Mouse (Mus musculus) kidney, adult 18-20 months (tissue): Measurements from ENCODE around the gene Brinp2.

ENCODE experiments used
- DNase-seq: peaks from one replicate; pipeline ENCODE4 v3.0.0; 2021

Gene Brinp2

DNA sequence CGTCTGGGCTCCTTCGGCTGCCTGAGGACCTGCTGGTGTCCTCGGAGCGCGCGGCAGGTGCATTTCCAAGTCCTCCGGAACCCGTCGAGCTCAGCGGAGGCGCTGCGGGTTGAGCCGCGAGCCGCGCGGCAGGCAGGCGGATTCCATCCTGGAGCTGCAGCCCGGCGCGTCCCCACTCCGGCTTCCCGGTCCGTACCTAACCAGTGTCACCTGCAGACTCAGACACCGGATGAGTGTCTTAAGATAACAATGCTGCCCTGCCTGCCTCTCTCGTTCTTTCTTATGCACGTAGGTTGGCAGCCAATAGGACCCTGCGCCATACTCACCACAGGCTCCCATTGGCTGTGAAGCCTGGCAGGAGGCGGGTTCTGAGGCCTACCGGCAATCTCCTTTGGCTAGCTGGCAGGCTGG lies at the start of gene Brinp2:
TSS of gene Brinp2 (minus strand) at position 276 of the 411 bp plus-strand sequence.
- peak; percentile 74 for DNase-seq

DNA sequence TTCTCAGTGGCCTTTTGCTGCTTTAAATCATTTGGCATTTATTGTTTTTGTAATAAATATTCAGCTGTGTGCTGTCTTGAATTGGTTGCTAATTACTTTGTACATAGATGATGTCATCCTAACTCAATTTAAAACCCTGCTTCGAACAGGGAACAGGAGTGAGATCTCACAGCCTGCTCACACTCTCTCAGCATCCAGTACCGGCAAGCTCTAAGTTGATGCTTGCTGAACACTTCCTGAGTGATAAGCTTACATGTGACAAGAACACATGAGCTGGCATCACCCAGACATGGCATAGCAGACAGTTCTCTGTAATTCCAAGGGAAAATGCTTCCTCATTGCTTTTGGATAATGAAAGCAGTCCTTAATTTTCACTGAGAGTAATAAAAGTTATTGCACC lies 44.8 kb upstream of the Brinp2 start:
- DNase-seq, result no peak

- DNase-seq, result no peak
Measured at GRCm38 (mm10) chr1:158397058-158397457, 40.9 kb upstream of the Brinp2 start.

- DNase-seq, result no peak
Measured at GRCm38 (mm10) chr1:158390693-158391092, 34.6 kb upstream of the Brinp2 start.

DNA sequence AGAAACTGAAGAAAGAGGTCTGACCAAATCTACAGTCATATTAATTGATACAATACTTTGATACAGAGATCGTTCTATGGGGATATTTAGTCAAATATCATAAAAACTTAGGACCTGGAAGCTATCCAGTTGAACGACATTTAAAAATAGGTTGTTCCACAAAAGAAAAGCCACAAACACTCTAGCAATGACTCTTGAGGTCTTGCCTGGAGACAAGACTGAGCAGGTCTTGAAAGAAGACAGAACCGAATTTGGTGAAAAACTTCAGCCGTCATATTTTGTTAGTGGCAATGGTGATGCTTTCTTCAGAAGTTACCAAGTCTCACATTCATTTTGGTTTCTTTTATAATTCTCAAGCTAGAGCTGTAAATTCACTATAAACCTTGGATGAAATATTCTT lies 32.9 kb upstream of the Brinp2 start:
- no peak for DNase-seq

DNA sequence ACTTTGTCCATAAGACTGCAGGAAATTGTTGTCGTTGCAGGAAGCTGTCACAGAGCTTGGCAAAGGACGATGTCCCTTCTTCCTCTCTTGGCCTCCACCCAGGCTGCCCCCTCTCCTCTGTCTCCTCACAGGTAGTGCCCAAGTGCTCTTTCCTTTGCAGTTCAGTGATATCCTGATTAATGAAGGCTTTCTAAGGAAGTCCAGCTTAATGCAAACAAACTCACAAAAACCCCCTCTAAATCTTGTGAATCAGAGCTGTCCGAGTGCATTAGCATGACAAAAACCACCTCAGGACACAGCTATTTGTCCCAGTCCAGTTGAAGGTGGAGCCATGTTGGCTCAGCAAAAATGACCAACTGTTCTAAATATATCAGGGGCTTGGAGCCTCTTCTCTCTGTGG lies 30.7 kb upstream of the Brinp2 start:
- DNase-seq, result no peak

- no peak for DNase-seq
Measured at GRCm38 (mm10) chr1:158385311-158385710, 29.2 kb upstream of the Brinp2 start.

GRCm38 (mm10) chr1:158383210-158383609 lies 27.1 kb upstream of the Brinp2 start:
- no peak for DNase-seq

DNA sequence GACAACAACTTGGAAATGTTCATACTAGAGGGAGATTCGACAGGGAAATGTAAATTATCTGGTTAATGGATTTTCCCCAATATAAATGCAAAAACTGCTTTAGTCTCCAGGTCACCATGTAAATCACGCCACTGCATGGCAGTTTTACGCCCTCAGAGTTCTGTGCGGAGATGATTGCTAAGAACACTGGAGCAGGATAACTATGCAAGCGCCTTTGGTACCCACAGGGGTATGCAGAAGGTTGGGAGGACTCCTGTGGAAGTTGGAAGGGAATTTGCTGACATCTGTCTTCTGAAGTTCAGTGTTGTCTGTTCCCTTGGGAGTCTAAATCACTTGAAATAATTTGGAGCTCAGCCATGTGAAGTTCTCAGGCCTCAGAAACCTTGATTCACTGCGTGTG lies 26.2 kb upstream of the Brinp2 start:
- no peak for DNase-seq

DNA sequence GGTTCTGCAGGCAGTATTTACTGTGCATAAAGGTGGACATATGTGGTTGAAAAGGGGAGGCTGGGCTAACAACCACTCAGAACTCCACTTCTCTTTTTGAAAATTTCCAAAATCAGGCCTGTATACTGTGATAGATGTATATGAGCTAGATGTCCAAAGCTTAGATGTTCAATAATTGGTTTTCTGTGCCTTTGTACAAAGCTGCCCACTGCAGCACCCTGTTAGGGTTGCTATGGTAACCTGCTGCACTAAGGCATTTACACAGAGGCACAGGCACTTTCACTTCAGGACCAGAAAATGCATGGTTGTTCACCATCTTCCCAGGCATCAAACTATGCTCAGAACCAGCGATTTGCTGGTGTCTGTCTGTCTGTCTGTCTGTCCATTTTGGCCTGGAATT lies 8.3 kb upstream of the Brinp2 start:
- DNase-seq, result no peak

- no peak for DNase-seq
Measured at GRCm38 (mm10) chr1:158362292-158363101, 6.4 kb upstream of the Brinp2 start.

DNA sequence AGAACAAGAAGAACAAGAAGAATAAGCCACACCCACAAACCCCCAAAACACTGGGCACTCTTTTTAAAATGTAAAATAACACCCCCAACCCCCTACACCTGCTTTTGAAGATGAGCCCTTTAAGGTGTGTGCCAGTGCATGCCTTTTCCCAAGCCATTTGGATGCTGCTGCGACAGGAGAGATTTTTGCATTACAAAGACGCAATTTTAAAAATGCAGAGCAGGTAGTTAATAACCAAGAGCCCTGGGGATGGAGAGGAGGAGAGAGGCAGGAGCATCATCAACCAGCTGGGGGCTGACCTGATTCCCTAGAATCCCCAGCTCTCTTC lies 5.8 kb upstream of the Brinp2 start, which contains the start of gene Astn1:
TSS of gene Astn1 (plus strand) at position 310 of the 328 bp plus-strand sequence.
- no peak for DNase-seq

- peak; percentile 6 for DNase-seq
Measured at GRCm38 (mm10) chr1:158355177-158356050, 712 bp downstream of the Brinp2 start.

DNA sequence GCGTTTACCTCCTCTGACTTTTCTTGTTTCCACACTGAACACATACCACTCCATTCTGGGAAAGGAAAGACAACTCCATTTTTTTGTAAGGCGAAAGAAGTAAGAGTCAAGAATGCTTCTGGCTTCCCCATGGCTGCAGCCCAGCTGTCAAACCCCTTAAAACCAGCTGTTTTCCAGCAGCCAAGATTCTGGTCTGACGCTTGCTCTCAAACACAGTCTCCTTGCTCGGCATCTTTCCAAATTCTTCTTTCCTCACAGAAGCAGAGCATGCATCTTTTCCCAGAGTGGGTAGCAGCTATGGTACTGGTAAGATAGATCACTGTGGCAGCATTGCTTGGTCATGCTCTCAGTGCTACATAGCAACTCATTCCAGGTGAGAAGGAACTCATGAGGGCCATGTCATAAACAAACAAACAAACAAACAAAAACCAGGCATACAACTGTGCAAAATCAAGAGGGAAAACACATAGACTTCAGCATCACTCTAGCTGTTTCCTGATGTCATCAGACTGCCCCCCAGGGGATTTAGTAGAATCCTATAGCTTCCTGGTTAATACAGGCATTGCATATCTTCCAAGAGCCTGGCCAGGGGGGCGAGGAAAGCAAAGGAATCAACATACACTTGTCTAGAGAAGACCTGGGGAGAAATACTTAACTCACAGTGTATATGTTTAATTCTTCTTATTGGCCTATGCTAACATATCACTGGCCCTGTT lies 2.3 kb downstream of the Brinp2 start:
- DNase-seq, result no peak

GRCm38 (mm10) chr1:158343243-158343714 lies 12.8 kb downstream of the Brinp2 start:
- DNase-seq, result no peak

GRCm38 (mm10) chr1:158328839-158329238 lies 27.3 kb downstream of the Brinp2 start:
- DNase-seq, result no peak

DNA sequence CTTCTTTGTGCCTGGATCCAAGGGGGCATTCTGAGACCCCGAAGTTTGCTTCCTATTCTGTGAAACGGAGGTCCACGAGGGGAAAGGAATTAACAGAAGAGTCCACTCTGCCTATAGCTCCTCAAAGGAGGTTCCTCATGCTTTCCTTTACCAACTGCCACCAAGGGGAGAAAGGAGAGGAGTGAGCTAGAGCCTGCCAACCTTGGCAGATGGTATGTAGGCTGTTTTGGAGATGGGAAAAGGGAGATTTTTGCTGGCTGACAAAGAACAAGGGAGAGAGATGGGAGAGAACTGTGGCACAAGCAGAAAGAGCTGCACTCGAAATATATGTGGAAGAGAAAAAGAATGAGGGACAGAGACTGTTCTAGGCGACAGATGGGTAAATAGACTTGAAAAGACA lies 28.0 kb downstream of the Brinp2 start:
- DNase-seq, result no peak

DNA sequence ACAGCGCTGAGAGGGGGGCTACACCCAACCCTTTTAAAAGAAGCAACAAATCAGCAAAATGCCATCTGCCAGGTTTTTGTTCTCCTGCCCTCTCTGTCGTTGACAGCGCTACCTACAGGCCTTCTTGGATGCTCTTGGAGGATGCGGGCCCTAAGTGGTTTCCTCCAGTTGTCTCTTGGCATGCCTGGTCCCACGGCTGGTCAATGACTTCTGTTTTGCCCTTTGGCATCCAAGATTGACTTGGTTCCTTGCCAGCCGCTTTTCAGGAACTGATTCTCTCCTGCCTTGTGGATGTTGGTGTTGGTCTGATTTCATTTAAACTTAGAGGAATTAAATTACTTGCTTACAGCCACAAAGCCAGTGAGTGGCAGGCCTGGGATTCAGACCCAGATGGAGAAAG lies 32.8 kb downstream of the Brinp2 start:
- no peak for DNase-seq

GRCm38 (mm10) chr1:158310426-158311156 lies 45.5 kb downstream of the Brinp2 start:
- no peak for DNase-seq

- no peak for DNase-seq
Measured at GRCm38 (mm10) chr1:158297042-158297441, 59.1 kb downstream of the Brinp2 start.

DNA sequence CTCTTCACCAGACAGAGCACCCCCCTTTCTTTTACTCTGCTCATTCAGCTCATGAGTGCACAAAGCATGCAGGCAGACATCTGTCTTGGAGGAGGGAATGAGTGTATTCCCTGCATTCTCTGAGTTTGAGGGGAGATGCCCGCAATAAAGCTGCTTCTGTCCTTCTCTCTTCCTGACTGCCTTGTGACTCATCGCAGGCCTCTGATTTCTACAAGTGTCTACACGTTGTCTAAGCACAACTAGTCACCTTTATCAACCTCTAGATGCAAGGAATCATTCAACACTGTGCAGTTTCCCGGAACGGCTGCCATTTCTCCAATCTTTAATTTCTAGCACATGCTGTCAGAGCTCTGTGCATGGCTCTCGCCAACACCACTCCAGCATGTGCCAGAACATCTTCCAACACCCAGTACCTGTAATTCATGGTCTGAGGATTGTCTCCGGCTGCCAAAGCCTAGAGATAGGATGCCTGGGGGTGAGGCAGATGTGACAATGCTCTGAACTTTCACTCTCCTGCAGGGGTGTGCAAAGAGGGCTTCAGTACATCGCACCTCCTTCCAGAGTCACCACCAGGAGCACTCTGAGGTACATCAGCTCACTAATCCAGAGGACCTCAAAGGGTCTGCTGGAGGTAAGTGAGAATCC lies 59.7 kb downstream of the Brinp2 start:
- DNase-seq, result no peak

DNA sequence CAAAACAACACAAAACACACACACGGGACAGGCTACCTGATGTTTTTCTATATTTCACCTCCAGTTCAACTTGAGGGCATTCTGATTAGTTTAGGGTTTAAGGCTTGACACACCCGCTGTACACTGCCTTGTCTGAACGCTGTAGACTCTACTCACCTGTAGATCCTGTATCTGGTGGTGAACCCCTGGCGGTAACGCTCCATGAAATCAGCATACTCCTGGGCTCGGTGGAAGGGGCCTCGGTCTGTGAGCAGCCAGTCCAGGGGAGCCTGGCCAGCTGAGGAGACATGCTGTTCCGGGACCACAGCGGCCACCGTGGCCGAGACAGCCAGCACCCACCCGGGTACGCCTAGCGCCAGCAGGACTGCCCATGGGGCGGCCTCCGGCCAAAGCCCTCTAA lies 60.9 kb downstream of the Brinp2 start:
- DNase-seq, result no peak
